Mouse (Mus musculus) megakaryocyte, embryonic 14.5 days (primary cell): ENCODE results near the gene Fam89b.

Experiments
- FLI1 ChIP-seq: IDR thresholded peaks from 2 replicates; pipeline ENCODE4 v1.6.1; 2012; ENCODE audit warnings: low read length, inconsistent platforms, mixed read lengths
- GATA1 ChIP-seq: IDR thresholded peaks from 3 replicates; pipeline ENCODE4 v1.6.1; 2012; ENCODE audit warnings: mixed read lengths, low read length, inconsistent platforms, borderline replicate concordance

- TF ChIP-seq GATA1 (no peak), FLI1 (no peak)
Measured at GRCm38 (mm10) chr19:5778312-5778711, 48.9 kb upstream of the Fam89b start.
